Mouse (Mus musculus) megakaryocyte-erythroid progenitor cell, adult 5 weeks (primary cell): ENCODE data around the gene Ppard. TPM values are rescaled to one million over a fixed set of nuclear protein-coding genes. Genes with fewer than 3 reads are reported as not detected.

Experiments
- polyA plus RNA-seq: library from polyadenylated mRNA; stranded (reverse); fragments of >175 nt; gene quantifications from 2 replicates; pipeline ENCODE4 v1.2.3, GENCODE M21; 2012

Gene Ppard
- polyA plus RNA-seq: 18.0 and 24.5 TPM in 2 replicates

GRCm38 (mm10) chr17:28232475-28233060, at the start of gene Ppard:
Gene Ppard (plus strand): TSS chr17:28232700.

GRCm38 (mm10) chr17:28207591-28208313, 24.7 kb upstream of the Ppard start, which contains the start of gene Def6:
Gene Def6 (plus strand): TSS chr17:28207778.

GRCm38 (mm10) chr17:28313212-28313879, 80.8 kb downstream of the Ppard start, which contains the start of gene Fance:
Gene Fance (plus strand): TSS chr17:28313519.

GRCm38 (mm10) chr17:28328366-28328928, 95.9 kb downstream of the Ppard start, which contains the start of gene Rpl10a:
Gene Rpl10a (plus strand): TSS chr17:28328471.

GRCm38 (mm10) chr17:28350466-28351352, 118.2 kb downstream of the Ppard start, which contains the start of gene Tead3:
Gene Tead3 (minus strand): TSS chr17:28350817.

Other genes with a start within 250 kb of the Ppard start
- 3.2 and 5.9 TPM in 2 replicates for gene Tcp11, start 152.1 kb upstream of the Ppard start, polyA plus RNA-seq
- gene Scube3, start 90.6 kb upstream of the Ppard start, polyA plus RNA-seq: 0.34 and 1.4 TPM in 2 replicates
- 66.2 and 77.1 TPM in 2 replicates for gene Zfp523, start 55.6 kb upstream of the Ppard start, polyA plus RNA-seq
- 339 and 429 TPM in 2 replicates for gene Def6, start 24.9 kb upstream of the Ppard start, polyA plus RNA-seq
- gene Fance, start 80.8 kb downstream of the Ppard start, polyA plus RNA-seq: 51.2 and 69.4 TPM in 2 replicates
- gene Rpl10a, start 95.8 kb downstream of the Ppard start, polyA plus RNA-seq: 8,332 and 8,634 TPM in 2 replicates
- gene Tead3, start 118.1 kb downstream of the Ppard start, polyA plus RNA-seq: 1.3 and 1.9 TPM in 2 replicates
- 0.29 and 0.40 TPM in 2 replicates for gene Tulp1, start 132.5 kb downstream of the Ppard start, polyA plus RNA-seq